Mouse (Mus musculus) cerebellum, postnatal 10 days (tissue): ENCODE measurements around the gene Itm2c.

Source experiments
- DNase-seq, 2 experiments: peaks; one replicate each; pipeline ENCODE4 v3.0.0; 2021; ENCODE audit warnings: mixed read lengths in 2 of 2

The Itm2c gene

DNA sequence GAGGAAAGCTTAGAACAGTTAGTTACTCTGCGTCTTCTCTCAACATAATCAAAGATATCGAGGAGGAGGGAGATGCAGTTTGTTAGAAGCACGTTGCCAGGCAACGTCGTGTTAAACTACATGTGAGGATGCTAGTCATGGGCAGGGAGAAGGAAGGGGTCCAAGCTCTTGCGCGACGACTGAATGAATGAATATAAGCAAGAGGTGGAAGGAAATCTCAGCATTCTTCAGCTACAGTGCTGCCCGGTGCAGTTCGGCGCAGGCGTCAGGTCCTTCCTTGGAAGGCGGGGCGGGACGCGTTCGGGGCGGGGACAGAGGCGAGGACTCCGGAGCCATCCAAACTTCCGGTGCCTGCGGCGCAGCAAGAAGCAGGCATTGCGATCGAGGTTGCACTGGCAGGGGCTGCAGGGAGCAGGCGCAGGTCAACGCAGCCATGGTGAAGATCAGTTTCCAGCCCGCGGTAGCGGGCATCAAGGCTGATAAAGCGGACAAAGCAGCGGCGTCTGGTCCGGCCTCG lies at the start of gene Itm2c:
Gene Itm2c (plus strand): TSS at position 51 of the 517 bp plus-strand sequence.
- peak; percentile 95 to 97 for DNase-seq

DNA sequence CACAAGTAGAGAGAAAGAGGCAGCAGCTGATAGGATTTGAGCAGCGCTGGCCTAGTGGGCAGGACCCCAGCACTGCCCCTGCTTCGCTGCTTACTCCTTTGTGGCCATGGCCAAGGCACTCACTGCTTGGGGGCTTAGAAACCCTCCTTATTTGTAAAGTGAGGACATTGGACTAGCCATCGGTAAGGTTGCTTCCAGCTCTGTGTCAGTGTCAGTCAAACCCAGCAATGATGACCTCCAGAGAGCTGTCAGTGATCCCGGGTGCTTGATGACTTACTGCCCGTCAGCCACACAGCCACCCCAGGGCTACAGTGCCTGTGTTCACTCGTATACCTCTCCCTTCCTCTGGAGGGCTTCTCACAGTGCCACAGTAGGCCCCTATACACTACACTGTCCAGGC lies 49.1 kb upstream of the Itm2c start:
- DNase-seq = no peak

DNA sequence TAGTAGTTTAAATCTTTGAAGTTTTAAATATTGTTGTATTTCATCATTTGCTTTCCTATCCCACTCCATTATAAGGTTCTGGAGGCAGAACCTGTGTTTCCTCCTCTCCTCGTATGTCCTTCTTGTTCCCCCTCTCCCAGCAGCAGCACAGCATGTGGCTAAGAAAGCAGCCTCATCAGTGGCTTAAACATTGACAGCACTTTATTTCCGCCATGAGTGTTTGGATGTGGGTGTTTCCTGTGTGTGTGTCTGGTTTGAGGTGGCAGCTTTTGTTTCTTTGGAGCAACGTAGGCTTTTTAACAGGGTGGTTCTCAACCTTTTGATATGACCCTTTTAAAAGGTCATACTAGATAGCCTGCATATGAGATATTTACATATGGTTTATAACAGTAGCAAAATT lies 48.6 kb upstream of the Itm2c start:
- no peak for DNase-seq

DNA sequence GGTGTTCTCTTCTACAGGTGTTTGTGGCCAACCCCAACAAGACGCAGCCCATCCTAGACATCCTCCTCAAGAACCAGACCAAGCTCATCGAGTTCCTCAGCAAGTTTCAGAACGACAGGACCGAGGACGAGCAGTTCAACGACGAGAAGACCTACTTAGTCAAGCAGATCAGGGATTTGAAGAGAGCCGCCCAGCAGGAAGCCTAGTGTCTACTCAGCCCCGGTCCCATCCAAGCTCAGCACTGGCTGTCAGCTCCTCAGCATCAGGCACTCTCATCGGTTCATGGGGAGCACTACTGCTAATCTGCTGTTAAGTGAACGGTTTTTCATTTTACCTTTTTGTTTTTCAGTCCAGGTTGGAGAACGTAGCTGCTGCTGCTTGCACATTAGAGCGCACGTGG lies 45.1 kb upstream of the Itm2c start:
- no peak for DNase-seq

DNA sequence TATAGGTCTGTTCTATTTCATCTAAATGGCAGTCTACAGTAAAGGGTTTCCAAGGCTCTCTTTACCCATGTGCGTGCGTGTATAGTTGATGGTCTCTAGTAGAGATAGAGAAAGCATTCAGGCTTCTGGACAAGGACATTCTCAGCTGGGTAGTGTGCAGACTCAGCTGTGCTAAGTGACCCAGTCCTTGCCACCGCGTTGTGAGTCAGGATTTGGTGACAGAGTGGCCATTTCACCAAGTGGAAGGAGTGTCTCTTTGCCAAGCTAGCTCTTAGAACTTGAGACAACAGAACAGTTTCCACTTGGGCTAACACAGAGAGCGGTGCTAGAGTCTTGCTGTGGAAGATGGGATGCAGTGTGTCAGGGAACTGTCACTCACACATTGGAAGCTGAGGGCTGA lies 43.2 kb upstream of the Itm2c start:
- DNase-seq = no peak

DNA sequence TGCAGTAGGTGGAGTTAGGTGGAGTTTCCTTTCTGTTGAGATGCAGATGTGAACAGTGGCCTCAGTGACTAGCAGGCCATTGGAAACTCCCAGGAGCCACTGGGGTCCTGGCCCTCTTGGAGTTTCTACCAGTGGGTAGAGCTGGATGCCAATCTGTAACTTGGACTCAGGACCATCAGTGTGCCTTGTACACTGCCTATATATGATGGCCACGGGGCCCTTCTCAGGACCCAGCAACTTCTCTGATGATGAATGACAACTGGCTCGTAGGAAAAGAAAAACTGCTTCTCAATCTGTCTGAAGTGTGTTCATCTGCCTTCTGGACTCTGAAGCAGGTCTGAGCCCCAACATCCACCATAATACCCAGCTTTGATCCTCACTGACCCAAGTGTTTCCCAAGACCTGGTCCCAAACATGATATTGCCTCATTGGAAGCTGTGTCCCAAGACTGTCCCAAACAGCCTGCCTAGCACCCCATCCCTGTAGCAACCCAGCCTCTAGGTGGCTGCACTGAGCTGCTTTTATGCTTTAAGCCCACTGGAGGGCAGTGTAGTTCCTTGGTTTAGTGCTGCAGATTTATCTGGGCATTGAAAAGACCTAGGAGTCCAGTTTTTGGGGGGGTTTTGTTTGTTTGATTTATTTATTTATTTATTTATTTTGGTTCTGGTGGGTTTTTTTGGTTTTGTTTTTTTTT lies 40.9 kb upstream of the Itm2c start:
- DNase-seq = peak; percentile 83 to 88

DNA sequence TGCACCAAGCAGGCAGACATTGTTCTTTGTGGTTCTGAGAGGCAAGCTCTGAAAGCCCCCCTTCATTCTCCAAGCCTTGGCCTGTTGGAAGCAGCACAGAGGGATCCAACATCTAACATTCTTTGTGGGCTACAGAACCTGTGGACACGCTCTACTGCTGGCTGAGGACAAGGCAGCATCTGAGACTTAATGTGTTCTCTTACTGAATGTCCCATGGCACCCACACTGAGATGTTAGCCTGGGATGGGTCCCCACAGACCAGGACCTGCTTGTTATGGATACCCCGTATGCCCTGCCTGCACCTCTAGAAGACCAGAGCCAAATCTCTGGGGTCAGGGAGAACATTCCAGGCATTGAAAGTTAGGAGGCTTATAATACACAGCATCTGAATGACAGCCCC lies 40.2 kb upstream of the Itm2c start:
- no peak for DNase-seq

DNA sequence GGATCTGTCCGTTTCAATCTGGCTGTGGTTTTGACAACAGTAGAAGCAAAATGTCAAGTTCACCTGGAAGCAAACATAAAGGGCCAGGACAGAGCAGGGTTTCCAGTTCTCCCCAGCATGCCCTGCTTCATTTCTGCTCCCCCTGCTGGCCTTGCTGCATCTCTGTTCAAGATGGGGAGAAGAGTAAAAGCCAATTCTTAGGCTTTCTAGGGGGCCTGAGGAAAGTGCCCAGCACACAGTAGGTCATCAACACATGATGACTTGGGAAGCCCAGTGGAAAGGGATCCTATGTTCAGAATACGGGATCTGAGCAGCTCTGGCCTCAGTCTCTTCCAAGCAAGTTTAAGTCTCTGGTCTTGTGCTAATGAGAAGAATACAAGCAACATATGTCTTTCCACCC lies 39.6 kb upstream of the Itm2c start:
- peak; percentile 33 to 34 for DNase-seq

DNA sequence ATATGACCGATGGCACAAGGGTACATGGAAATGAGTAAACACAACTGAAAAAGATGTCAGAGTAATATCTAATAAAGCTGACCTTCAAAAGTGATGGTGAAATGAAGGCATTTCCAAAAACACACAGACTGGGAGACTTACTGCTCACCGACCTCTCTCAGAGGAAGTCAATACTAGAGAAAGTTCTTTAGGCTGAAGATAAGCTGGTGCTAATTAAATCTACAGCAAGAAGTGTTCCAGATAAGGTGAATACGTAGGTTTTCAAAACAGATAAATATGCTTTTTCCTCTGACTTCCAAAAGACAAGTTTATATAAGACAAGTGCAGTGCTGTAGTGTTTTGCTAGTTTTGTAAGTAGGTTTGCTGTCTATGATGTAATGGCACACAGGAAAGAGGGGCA lies 37.8 kb upstream of the Itm2c start:
- no peak for DNase-seq

DNA sequence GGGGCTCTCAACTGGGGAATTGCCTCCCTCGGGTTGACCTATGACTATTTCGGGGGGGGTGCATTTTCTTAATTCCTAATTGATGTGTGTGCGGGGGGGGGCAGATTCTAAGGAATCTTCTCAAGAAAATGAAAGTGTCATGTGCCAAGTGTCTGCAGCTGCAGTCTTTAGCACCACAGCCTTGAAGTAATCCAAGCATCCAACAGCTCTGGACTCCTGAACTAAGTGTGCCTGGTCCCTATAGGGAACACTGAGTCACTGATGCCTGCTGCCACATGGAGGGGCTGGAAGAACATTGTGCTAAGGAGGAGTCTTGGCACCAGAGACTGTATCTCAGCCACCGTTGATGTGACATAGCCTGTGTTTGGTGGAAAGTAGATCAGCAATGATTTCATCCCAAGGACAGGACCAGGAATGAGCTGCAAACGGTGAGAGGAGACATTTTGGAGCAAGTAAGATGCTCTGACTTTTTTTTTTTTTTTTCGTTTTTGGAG lies 36.8 kb upstream of the Itm2c start:
- peak; percentile 35 to 38 for DNase-seq

DNA sequence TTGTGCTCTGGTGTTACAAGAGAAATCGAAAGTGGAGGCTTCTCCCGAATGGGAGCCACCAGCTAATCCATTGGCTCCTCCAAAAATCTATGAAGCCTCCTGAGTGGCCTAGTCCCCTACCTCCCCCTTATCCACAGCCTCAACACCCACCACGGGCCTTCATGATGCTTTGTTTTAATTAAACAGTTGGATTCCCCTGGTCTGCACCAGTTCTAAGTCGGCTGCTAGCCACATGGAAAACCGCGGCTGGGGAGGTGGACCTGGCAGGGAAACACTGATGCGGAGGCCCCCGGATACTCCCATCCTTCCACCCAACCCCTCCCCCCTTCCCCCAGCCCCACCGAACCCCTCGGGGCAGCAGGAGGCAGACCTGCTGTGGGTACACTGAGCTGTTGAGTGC lies 29.7 kb upstream of the Itm2c start:
- peak; percentile 53 to 54 for DNase-seq

DNA sequence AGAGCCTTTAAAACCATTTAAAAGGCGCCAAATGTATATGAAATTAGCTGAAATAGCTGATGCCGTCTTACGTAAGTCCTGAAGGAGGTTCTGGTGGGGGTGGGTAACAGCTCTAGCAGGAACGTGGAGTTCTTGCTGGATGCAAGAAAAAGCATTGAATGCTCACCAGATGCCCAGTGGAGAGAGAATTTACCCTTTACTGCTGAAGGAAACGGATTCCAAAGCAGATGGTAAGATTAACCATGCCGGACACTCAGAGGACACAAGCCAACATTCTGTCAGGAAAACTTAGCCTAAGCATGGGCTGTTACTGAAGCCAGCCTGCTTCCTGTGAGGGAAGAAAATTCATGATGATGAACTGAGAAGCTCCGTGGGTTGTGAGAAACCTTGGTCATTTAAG lies 24.1 kb upstream of the Itm2c start:
- DNase-seq = peak; percentile 81 to 82

DNA sequence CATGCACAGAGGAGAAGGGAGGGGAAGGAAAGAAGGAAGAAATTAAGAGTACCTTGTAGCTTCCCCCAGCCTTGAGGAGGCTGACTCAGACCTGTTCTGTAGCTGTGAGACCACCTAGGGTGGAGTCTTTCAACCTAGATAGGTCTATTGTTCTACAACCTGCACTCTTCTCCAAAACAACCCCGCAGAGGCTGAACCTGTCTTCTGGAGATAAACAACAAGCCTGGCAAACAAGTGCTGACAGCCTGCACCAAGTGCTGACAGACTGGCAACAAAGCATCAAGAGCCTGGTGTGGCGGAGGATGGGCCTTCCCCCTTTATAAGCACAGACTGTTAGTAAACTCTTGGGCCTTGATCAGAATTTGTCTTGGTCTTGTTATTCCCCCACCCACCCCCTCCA lies 23.5 kb upstream of the Itm2c start:
- peak; percentile 54 to 67 for DNase-seq

DNA sequence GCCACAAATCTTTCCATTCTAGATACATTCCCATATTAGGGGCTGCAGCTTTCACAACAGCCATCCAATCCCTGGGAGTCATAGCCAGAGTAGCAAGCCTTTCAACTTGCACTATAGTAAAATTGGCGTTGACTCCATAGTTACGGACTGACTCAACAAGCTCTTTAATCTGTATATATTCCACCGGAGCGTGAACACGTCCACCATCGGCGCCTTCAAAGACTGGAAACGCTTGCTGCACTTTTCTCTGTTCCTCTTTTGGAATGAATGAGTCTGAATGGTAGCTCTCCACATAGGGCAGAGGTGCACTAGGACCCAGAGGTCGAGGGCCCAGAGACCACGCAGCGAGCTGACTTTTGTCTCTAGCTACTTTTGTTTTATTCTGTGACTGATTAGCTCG lies 12.1 kb upstream of the Itm2c start:
- DNase-seq = no peak

DNA sequence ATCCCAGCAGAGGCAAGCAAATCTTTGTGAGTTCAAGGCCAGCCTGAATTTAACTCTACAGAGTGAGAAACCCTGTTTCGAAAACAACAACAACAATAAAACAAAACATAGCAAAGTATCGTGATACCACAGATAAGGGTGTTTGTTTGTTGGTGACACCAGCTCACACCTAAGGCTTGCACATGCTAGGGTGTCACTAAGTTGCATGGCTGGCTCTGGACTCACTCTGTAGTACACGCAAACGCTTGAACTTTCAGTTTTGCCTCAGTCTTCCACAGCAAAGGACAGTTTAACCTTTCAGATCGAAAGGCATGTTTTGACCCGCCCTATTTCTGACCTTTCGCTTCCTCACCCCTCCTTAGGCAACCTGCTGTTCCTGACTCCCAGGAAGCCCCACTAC lies 6.9 kb upstream of the Itm2c start:
- DNase-seq = no peak

DNA sequence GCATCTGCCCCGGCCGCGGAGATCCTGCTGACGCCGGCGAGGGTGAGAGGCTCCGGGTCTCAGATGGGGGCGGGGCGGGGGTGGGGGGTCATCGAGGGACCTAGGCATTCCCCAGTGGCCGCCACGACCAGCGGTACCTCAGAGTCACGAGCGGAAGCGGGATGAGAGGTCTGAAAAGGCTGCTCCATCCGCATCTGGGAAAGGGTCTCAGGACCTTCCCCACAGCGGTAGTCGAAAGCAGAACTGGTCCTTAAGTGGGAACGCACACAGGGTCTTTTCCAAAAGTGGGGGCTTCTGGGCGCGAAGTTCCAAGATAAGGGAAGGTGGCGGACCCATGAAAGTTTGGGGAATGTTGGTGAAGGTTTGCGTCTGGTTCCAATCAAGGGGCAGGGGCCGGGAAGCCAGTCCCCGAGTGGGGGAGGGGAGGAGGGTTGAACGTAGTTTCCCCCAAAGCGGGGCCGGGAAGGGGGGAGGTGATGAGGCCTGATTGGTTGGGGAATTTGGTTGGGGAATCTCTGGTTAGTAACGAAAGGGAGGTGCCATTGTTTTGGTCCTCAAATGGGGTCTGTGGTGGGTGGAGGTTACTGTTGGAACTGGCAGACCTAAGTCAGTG lies 773 bp downstream of the Itm2c start:
- peak; percentile 84 to 85 for DNase-seq

DNA sequence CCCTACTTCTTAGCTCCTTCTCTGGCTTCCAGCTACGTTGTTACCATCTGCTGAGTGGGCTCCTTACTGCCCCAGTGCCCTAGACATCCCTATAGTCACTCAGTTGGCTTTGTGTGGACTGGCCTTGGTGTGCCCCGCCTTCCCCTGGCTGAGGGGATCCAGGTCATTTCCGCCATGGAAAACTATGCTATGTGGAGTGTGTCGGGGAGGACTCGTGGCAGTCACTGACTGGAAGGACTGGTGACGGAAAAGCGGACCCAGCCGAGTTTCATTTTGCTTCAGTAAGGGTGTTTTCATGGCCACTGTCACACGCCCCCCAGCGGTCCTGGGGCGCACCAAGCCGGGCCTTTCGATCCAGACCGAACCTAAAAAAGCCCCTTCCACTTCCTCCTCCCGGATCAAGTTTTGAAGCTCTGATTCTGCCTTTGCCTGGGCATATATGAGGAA lies 1.3 kb downstream of the Itm2c start:
- DNase-seq = peak; percentile 77 to 80

DNA sequence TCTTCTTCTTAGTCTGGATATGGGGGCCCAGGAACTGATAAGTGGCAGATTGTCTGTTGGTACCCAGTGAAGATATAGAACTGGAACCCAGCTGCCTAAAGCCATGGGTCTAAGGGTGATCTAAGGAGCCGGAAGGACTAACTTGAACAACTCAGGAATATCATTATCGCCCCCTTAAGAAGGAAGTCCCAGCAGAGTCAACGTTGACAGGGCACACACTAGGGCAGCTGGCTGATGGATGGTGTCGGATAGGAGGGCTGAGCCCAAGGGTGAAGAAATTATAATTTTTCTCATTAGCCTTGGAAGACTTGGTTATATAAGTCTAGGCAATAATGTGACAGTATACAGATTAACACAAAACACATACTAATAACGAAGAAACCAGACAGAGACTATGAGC lies 2.0 kb downstream of the Itm2c start:
- no peak for DNase-seq

DNA sequence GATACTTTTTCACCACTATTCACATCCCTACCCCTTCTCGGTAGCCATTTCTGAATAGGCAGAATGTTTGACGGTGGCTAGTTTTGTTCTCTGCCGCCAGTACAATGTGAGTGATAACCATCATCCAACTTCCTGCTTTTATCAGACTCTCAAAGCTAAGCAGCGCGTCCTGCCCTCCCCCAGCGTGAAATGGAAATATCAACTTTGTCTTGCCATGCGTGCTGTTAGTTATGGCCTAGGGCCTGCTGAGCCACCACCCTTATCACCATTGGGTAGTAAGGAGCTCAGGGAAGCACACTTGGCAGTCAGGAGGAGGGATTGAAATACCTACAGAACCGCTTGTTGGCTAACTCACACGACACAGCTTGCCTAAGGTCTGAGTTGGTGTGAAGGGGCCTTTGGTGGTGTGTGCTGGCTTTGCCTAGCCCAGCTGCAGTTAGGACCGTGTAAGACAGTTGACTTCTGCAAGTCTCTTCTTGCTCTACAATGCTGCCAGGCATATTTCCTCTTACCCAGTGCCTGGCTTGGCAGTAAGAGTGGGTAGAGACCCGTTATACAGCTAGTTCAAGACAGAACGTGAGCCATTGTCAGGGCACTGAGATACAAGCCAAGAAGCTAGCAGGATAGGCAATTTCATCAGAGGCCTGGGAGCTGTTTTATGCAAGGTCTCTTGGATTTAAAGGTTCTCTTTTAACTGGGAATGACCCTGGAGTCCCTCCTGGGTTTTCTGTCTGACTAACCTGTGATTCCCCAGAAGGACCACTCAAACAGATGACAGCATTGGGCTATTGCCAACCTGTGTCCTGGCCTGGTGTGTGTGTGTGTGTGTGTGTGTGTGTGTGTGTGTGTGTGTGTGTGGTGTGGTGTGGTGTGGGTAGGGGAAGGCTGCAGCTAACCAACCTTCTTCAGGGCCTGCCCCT lies 3.0 kb downstream of the Itm2c start:
- peak; percentile 69 to 72 for DNase-seq

DNA sequence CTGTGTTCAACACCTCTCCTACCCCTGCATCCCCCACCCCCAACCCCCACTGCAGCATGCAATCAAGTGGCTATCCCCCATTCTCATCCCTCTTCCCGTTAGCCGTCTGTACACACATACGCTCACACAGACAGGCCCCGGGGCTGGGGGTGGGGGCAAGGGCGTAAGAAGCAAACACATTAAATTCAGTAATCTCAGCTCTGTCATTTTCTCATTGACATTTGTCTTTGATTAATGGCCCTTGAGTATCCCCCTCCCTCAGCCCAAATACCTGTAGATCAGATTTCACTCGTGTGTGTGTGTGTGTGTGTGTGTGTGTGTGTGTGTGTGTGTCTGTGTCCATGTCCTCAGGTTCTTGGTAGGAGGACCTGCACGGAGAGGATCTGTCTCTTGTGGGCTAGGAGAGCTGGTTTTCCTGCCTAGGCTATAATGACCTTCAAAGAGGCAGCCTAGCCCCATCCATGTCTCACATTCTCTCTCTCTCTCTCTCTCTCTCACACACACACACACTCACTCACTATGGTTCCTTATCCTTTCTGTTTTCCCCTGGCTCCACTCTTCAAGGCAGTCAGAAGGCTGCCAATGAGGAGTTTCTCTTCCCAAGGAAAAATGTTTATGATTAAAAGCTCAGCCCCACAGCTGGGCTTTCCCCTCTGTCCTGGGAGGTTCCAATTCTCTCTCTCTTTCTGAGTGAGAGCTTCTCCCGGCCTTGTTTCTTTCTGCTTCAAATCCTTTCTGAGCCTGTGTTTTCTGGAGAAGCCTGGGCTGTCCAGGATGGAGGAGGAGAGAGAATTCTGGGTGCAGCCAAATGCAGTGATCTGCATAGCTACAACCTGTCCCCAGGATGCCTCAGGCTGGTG lies 4.0 kb downstream of the Itm2c start:
- no peak for DNase-seq

DNA sequence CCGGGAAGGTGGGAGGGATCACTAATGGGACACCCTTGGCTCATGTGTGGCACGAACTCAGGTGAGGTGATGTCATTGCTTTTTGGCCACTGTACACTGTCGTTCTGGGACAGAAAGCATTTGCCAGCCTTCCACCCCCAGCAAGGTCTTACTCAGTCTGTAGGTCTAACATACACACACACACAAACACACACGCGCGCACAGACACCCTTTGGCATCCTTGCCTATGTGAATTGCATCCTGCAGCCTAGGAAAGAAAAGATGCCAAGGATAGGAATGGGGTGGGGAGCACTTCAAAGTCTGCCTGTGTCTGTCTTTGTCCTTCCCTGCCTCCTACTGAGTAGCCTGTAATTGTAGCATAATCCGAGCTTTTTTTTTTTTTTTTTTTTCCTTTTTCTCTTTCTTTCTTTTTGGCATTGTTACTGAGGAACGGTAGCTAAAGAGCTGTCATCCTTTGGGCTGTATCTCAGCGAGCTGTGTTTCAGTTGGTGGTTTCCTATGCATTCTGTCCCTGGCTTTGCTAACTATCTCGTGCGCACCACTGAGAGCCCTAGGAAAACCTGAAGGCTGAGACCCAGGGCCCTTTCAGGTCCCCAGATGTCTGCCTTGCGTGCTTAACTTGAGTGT lies 4.8 kb downstream of the Itm2c start:
- peak; percentile 53 to 62 for DNase-seq

DNA sequence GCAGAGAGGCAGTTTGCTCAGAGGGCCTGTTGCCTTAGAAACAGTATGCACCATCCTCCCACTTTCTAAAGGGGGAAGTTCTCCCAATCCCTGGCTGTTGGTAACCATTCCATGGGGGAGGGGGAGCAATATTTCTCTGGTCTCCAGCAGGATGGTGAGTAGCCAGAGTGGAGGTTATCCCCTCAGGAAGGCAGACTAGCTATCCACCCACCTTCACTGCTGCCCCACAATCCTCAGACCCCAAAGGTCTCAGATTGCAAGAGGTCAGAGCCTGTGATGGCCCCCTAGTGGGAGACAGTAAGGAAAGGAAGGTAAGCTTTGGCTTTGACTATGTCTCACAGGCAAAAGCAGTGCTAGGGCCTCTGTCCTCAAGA lies 5.3 kb downstream of the Itm2c start:
- DNase-seq = peak; percentile 39 to 52
